Mouse (Mus musculus) embryo, embryonic 10.5 days (tissue): ENCODE data around the gene Nat9.
A peak's percentile ranks its signal among the peaks of the same experiment; 100 is the strongest.

Experiments used
- DNase-seq: peaks from one replicate; pipeline ENCODE4 v3.0.0-alpha.2; 2015; ENCODE audit warnings: low spot score

The Nat9 gene

DNA sequence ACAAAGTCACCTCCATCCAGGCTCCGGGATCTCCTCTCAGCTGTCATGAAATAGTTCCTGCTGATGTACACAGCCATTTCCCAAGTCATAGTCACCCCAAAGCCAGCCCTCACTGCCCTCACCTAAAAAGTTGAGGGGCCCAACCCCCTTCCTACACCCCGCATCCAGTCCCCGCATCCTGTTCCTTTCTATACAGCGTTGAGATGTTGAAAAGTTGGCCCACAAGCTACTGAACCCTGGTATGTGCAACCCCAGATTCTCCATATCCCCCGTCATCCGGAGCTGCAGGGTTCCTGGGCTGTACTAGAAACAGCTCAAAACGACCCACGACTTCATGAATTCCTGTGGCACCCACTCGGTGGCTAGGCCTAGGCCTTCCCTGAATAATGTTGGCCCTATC is 34.6 kb downstream of the Nat9 start:
- DNase-seq, result no peak

DNA sequence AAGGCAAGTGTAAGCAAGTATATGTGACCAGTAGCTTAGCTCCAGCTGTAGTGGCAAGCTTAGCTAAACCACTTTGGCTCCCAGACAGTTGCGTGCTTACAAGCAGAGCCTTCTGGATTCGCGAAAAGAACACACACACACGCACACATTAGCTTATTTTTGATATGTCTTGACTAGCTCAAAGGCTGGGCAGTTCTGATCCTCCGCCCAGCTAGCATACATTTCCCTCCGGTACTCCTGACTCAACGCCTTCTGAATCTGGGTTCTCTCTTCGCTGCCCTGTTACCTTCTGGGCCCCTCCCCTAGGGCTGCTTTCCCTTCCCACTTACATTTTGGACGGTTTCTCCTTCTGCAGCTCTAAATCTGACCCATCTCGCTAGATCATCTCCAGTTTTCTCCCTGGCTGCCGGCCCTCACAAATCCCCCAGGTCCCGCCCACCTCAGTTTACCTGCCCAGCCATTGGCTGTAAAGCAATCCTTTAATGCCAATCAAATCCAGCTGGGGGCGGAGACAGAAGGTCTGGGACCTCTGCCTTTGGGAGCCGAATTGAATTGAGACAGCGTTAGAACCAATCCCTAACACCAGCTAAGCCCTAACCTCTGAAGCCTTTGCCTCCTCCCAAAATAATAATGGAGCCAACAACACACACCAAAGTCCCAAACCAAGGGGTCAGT is 35.8 kb downstream of the Nat9 start:
- peak; percentile 95 for DNase-seq

DNA sequence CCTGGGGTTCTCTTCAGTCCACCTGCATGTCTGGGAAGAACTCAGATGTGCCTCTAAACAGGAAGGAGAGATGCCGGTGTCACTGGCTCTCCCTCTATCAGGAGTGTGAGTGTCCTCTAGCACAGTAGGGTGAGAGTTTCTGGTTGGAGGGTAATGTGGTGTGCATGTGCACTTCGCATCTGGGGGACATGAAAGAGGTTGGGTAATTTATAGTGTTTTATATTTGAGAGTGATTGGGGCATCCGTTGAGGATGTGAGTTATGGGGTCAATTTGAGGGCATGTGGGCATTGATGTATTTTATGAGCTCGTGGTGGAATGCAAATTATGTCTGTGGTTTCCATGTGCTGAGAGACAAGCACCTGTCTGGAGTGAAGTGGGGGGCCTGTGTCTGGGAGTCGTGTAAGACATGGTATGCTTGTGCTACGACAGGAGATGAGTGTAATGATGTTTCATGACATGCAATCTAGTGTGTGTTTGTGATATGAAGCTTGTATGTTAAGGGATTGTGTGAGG is 36.9 kb downstream of the Nat9 start:
- DNase-seq, result no peak

DNA sequence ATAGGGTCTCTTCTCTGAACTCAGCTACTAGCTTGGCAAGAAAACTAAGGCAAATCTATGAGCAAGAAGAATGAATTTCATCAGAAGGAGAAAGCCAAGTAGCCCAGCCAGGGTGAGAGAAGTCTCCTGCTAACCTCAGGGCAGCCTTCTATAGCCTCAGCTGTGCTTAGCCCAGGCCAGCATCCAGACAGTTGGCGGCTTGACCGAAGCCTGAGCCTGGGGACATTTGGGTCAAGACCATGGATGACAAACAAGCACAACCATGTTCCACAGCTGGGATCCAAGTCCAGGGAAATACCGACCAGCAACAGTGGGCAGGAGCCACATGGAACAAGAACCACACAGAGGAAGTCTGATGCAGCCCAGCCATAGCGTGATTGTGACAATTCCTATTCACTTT is 39.8 kb downstream of the Nat9 start:
- DNase-seq, result no peak

DNA sequence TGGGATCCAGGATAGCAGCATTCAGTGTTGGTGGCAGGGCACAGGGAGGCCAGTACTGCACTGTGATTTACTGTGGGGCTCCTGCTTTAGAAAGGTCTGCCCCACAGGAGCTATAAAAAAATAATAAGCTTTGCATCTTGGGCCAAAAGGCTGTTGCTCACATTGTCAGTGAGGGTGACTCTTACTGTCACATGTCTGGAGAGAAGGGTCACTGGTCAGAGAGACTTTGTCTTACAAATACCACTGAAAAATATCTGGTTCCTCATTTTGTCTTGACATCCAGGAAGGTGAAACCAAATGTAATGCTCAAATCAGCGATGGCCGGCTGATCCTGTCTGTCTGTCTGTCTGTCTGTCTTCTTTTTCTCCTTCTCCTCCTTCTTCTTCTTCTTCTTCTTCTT is 45.7 kb downstream of the Nat9 start:
- no peak for DNase-seq

DNA sequence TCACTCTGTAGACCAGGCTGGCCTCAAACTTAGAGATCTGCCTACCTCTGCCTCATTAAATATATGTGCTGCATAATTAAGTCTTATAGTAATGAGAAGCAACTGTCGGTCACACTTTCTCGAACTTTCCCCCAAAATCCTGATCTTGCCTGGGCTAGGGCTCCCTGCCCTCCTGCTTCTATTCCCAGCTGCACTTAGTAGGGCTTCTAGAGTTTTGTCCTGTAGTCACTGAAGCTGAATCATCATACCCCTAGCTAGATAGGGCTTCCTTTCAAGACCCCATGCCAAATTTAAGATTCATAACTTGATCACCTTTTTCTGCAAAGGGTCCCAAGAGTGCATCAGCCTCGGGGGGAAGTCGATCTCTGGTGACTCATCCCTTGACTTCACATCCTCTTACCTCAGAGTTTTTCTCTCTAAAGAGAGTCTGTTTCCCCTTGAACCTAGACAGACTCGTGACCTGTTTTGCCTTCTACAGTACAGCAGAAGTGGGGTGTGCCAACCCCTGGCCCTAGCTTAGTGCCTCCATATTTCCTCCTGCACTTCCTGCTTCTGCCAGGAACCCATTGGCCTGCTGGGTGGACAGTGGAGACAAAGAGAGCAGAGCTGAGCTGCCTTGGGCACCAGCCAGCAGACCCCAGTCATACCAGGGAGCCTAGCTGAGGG is 48.9 kb downstream of the Nat9 start:
- DNase-seq, result no peak

DNA sequence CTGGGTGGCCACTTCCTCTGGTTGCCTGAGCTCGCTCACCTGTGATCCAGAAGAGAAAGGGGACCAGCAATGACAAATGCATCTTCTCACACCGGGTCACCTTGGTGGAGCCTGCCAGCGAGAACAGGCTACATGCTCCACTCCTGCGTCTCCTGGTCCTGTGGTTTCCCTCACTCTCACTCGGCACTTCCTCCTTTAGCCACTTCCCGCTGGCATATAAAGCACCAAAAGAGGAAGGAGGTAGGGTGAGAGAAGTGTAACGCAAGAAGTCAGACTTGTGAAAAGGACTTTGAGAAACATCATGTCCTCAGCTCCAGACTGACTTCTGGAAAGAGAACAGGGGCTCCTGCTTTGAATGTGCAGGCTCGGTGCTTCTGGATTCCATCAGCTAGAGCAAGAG is 53.9 kb downstream of the Nat9 start, which contains the start of gene Cd300lf:
Cd300lf (minus strand) TSS at position 193 of the 400 bp plus-strand sequence.
- no peak for DNase-seq
